Mouse (Mus musculus): ENCODE measurements around the gene Lpar3. TPM values are rescaled to one million over a fixed set of nuclear protein-coding genes. Genes with fewer than 3 reads are reported as not detected.

Gene Lpar3
- polyA plus RNA-seq, 2 experiments: 0.02 to 0.06 TPM

GRCm38 (mm10) chr3:146244630-146245029 is 23.9 kb downstream of the Lpar3 start:
- Histone ChIP-seq H3K4me1 (replicated peaks; ENCODE audit: control insufficient read depth in 2 of 2, insufficient read depth in 2 of 2, low read length in 1 of 2) (no peaks in the 10 kb centered on the region), H3K9ac (replicated peaks) (no peak overlapping the region), H3K9me3 (ENCODE audit: control insufficient read depth, low read length) (no peaks in the 10 kb centered on the region), H3K36me3 (replicated peaks; ENCODE audit: control insufficient read depth, insufficient read depth, low read depth) (no peaks in the 10 kb centered on the region), H3K27me3 (ENCODE audit: control insufficient read depth, insufficient read depth, low read length) (no peaks in the 10 kb centered on the region), H3K4me3 (ENCODE audit: insufficient read depth in 1 of 2, low read depth in 2 of 2, low read length in 2 of 2) (no peak overlapping the region), H3K4me2 (ENCODE audit: low read depth) (no peak overlapping the region), H3K27ac (no peak overlapping the region)
- ATAC-seq (ENCODE audit: insufficient read depth): no peak
- 36% methylated on average over 1 of the region's 1 CpGs for WGBS (ENCODE audit: insufficient replicate concordance)
- DNase-seq (ENCODE audit: low read depth in 3 of 3, low spot score in 3 of 3): no peak
- no peak for TF ChIP-seq CTCF (IDR thresholded peaks at IDR 0.05; ENCODE audit: low read depth)
- TF ChIP-seq EP300 (IDR thresholded peaks at IDR 0.05; ENCODE audit: low read depth): no peak

GRCm38 (mm10) chr3:146246557-146246956 is 25.8 kb downstream of the Lpar3 start:
- ATAC-seq (ENCODE audit: insufficient read depth) (no peak), DNase-seq (ENCODE audit: low read depth in 3 of 3, low spot score in 3 of 3) (no peak)
- Histone ChIP-seq H3K27ac (no peak overlapping the region), H3K4me1 (replicated peaks; ENCODE audit: control insufficient read depth in 2 of 2, insufficient read depth in 2 of 2, low read length in 1 of 2) (no peaks in the 10 kb centered on the region), H3K4me2 (ENCODE audit: low read depth) (no peak overlapping the region), H3K9ac (replicated peaks) (no peak overlapping the region), H3K9me3 (ENCODE audit: control insufficient read depth, low read length) (no peaks in the 10 kb centered on the region), H3K27me3 (ENCODE audit: control insufficient read depth, insufficient read depth, low read length) (no peaks in the 10 kb centered on the region), H3K4me3 (ENCODE audit: insufficient read depth in 1 of 2, low read depth in 2 of 2, low read length in 2 of 2) (no peak overlapping the region), H3K36me3 (replicated peaks; ENCODE audit: control insufficient read depth, insufficient read depth, low read depth) (no peaks in the 10 kb centered on the region)
- 58% methylated on average over 8 of the region's 8 CpGs for WGBS (ENCODE audit: insufficient replicate concordance)
- TF ChIP-seq CTCF (IDR thresholded peaks at IDR 0.05; ENCODE audit: low read depth): no peak
- no peak for TF ChIP-seq EP300 (IDR thresholded peaks at IDR 0.05; ENCODE audit: low read depth)

- Histone ChIP-seq H3K27me3 (ENCODE audit: control insufficient read depth, insufficient read depth, low read length) (no peaks in the 10 kb centered on the region), H3K4me3 (ENCODE audit: insufficient read depth in 1 of 2, low read depth in 2 of 2, low read length in 2 of 2) (no peak overlapping the region), H3K27ac (no peak overlapping the region), H3K9me3 (ENCODE audit: control insufficient read depth, low read length) (no peaks in the 10 kb centered on the region), H3K4me2 (ENCODE audit: low read depth) (no peak overlapping the region), H3K36me3 (replicated peaks; ENCODE audit: control insufficient read depth, insufficient read depth, low read depth) (no peaks in the 10 kb centered on the region), H3K4me1 (replicated peaks; ENCODE audit: control insufficient read depth in 2 of 2, insufficient read depth in 2 of 2, low read length in 1 of 2) (no peaks in the 10 kb centered on the region), H3K9ac (replicated peaks) (no peak overlapping the region)
- no peak for ATAC-seq (ENCODE audit: insufficient read depth)
- DNase-seq (ENCODE audit: low read depth in 3 of 3, low spot score in 3 of 3): no peak
- no peak for TF ChIP-seq EP300 (IDR thresholded peaks at IDR 0.05; ENCODE audit: low read depth)
- TF ChIP-seq CTCF (IDR thresholded peaks at IDR 0.05; ENCODE audit: low read depth): no peak
- WGBS (ENCODE audit: insufficient replicate concordance): 70% methylated on average over 2 of the region's 2 CpGs
These were observed 26.2 kb downstream of the Lpar3 start for GRCm38 (mm10) chr3:146246992-146247391.

- Histone ChIP-seq H3K27ac (no peak overlapping the region), H3K4me2 (ENCODE audit: low read depth) (no peak overlapping the region), H3K4me1 (replicated peaks; ENCODE audit: control insufficient read depth in 2 of 2, insufficient read depth in 2 of 2, low read length in 1 of 2) (no peaks in the 10 kb centered on the region), H3K9ac (replicated peaks) (no peak overlapping the region), H3K36me3 (replicated peaks; ENCODE audit: control insufficient read depth, insufficient read depth, low read depth) (no peaks in the 10 kb centered on the region), H3K27me3 (ENCODE audit: control insufficient read depth, insufficient read depth, low read length) (no peaks in the 10 kb centered on the region), H3K9me3 (ENCODE audit: control insufficient read depth, low read length) (no peaks in the 10 kb centered on the region), H3K4me3 (ENCODE audit: insufficient read depth in 1 of 2, low read depth in 2 of 2, low read length in 2 of 2) (no peak overlapping the region)
- no peak for ATAC-seq (ENCODE audit: insufficient read depth)
- 57% methylated on average over 8 of the region's 8 CpGs for WGBS (ENCODE audit: insufficient replicate concordance)
- no peak for DNase-seq (ENCODE audit: low read depth in 3 of 3, low spot score in 3 of 3)
- TF ChIP-seq EP300 (IDR thresholded peaks at IDR 0.05; ENCODE audit: low read depth): no peak
- no peak for TF ChIP-seq CTCF (IDR thresholded peaks at IDR 0.05; ENCODE audit: low read depth)
These were observed 29.1 kb downstream of the Lpar3 start for GRCm38 (mm10) chr3:146249895-146250294.

- TF ChIP-seq CTCF (IDR thresholded peaks at IDR 0.05; ENCODE audit: low read depth) (no peak), EP300 (IDR thresholded peaks at IDR 0.05; ENCODE audit: low read depth) (no peak)
- H3K36me3 ChIP-seq (replicated peaks; ENCODE audit: control insufficient read depth, insufficient read depth, low read depth): no peaks in the 10 kb centered on the region
- H3K27ac ChIP-seq: no peak overlapping the region
- H3K9me3 ChIP-seq (ENCODE audit: control insufficient read depth, low read length): no peaks in the 10 kb centered on the region
- DNase-seq (ENCODE audit: low read depth in 3 of 3, low spot score in 3 of 3): no peak
- H3K27me3 ChIP-seq (ENCODE audit: control insufficient read depth, insufficient read depth, low read length): no peaks in the 10 kb centered on the region
- WGBS (ENCODE audit: insufficient replicate concordance): 59% methylated on average over 6 of the region's 6 CpGs
- no peak overlapping the region for H3K9ac ChIP-seq (replicated peaks)
- no peak for ATAC-seq (ENCODE audit: insufficient read depth)
- no peaks in the 10 kb centered on the region for H3K4me1 ChIP-seq (replicated peaks; ENCODE audit: control insufficient read depth in 2 of 2, insufficient read depth in 2 of 2, low read length in 1 of 2)
- H3K4me3 ChIP-seq (ENCODE audit: insufficient read depth in 1 of 2, low read depth in 2 of 2, low read length in 2 of 2): no peak overlapping the region
- H3K4me2 ChIP-seq (ENCODE audit: low read depth): no peak overlapping the region
These were observed 31.0 kb downstream of the Lpar3 start for GRCm38 (mm10) chr3:146251771-146252170.

All from liver, embryonic 14.5 days (tissue).